Mouse (Mus musculus) cerebellum, adult 11-12 months (tissue): ENCODE measurements around the gene Rassf8.

Source experiments
- DNase-seq: peaks from one replicate; pipeline ENCODE4 v3.0.0; 2022

Rassf8 gene

DNA sequence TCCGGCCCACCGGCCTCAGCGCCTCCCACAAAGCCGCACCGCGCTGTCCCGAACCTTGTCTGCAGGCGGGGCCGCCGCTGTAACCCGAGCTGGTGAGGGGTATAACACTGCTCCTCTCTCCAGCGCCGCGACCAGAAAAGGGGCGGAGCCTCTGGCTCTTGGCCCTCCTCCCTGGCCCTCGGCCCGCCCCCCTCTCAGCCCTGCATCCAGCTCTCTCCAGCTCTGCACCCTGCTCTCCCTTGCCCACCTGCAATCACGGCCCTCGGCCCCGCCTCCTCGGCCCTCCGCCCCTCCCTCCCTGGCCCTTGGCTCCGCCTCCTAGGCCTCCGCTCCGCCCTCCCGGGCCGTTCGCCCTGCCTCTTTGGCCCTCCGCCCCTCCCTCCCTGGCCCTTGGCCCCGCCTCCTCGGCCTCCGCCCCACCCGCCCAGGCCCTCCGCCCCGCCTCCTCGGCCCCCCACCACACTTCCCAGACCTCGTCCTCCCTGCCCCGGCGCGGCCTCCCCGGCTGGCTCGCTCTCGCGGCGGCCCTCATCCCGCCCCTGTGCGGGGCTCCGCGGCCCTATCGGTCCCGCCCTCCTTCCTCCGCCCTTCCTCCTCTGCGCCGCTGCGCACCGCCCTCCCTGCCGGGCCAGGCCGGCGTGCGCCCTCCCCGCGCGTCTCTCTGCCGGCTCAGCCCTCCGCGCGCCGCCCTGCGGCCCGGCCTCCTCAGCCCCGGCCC lies at the start of gene Rassf8:
Rassf8 (plus strand) TSS at position 617 of the 718 bp plus-strand sequence.
- DNase-seq = peak; percentile 90

- no peak for DNase-seq
These were observed 45.5 kb upstream of the Rassf8 start for GRCm38 (mm10) chr6:145701021-145701540.

DNA sequence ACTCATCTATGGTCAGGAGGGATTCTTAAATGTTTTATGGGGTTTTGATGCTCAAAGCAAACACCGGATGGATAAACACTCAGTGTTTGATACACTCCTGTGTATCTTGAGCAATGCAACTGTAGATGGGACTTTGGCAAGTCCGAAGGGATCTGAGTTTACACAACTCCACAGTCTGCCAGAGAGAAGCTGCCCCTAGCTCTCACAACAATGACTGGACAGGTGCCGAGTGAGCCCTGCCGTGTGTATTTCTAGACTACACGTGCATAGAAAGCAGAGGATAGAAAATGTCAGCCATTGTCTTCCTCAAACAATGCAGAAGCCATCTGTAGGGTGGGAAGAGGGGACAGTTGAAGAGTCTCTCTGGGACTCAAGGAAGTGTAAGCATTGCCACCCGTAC lies 42.9 kb upstream of the Rassf8 start:
- no peak for DNase-seq

DNA sequence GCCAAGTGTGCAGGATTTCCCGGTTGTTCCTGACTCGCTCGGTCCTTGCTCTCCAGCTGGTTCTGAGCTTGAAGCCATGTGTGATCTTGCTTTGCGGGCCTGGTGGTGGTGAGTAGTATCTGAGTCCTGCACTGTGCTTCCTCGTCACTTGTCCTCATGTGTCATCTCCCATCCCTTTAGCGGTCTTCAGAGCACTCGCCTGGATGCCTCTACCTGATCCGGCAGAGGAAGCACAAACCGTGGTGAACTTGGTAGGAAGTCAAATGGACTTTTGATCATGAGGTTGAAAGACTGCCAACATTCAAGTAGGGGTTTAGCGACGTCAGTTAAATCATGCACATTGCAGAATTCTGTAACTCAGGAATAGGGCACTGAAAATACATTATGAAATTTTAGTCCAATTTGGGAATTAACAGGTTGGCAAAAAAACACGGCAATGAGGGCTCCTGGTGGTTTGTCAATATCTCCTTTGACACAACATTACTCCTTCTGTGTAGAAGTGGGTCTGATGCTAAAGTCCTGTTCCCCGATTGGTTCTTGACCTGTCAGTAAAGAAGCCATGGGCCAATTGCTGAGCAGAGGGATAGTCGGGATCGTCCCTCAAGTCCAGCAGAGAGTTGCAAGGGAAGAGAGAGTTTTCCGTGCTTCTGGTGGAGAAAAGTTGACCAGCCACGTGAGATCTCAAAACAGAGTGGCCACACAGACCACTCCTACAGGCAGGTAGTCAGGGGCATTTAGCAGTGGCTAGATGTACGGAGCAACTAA lies 36.4 kb upstream of the Rassf8 start:
- DNase-seq = no peak

DNA sequence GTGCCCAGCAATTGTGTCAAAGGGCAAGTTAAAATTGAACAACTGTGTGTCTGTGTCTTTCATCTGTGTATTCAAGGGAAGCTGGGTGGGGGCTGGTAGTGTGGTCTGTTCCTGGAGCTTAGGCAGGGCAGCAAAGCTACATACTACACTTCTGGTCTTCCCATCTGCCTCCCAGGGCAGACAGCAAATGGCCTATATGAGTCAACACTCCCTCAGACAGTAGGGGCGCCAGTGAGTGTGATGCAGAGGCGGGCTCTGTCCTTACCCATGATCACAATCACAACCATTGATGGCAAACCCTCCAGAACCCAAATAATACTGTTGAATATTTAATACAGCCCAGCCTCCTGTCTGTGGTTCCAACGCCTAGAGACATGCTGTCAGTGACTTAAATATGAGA lies 35.8 kb upstream of the Rassf8 start:
- no peak for DNase-seq

GRCm38 (mm10) chr6:145711320-145711719 lies 35.2 kb upstream of the Rassf8 start:
- no peak for DNase-seq

GRCm38 (mm10) chr6:145713241-145714114 lies 33.1 kb upstream of the Rassf8 start:
- DNase-seq = no peak

DNA sequence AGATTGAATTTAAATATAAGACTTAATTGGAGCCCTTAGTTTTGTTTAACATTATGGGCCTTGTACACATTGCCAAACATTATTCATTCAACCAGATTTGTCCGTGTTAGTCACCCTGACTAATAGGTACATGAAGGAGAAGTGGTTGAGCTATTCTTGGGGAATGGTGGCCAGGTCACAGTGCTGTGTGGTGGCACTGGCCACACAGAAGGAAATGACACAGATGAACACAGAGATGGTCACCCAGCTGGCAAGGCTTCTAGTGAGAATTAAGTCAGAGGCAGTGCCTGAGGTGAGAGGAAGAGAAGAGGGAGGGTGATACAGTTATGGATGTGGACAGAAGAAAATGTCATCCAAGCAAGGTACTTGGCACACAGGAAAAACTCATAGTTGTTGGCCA lies 32.4 kb upstream of the Rassf8 start:
- DNase-seq = no peak

- DNase-seq = no peak
These were observed 24.0 kb upstream of the Rassf8 start for GRCm38 (mm10) chr6:145722596-145722995.

DNA sequence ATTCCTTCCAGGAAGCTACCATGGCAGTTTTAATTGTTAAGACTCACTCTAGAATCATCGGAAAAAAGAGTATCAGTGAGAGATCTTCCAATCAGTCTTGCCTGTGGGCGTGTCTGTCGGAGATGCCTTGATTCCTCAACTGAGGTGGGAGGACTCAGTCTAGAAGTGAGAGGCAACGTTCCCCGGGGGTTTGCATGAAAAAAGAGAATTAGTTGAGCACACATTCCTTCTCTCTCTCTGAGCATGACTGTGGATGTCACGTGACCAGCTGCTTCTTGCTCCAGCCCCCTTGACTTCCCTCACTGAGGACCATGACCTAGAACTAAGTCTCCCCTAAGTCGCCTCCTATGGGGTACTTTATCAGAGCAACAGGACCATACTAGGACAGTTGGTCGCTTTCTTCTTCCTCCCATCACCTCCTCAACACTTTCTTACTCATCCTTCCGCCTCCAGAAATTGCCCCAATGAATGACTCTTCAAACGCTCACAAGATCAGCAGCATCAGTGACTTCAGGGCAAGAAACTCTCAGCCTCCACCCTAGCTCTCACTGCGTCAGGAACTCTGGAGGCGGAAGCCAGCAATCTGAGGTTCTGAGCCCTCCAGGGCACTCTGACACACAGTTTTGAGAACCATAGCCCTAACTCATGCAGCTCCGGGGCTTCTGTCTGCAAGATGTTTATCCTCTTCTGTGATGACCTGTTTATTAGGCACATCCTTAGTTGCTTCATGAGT lies 23.3 kb upstream of the Rassf8 start:
- DNase-seq = no peak

DNA sequence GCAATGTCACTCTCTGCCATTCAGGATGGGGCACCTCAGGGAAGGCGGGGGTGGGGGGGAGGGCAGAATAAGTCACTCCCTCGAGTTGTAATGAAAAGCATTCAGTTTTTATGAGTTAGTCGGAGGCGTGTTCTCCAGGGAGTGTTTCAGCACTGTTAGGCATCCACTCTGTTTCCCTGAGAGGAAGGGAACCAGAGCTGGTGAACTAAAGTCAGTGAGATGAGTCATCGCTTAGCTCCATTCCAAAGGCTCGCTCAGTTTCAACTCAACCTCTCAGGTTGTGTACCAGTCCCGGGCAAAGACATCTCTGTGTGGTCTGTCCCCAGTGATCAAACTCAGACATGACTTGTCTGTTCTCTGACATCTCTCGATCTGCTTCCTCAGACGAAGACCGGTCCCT lies 20.7 kb upstream of the Rassf8 start:
- DNase-seq = no peak

DNA sequence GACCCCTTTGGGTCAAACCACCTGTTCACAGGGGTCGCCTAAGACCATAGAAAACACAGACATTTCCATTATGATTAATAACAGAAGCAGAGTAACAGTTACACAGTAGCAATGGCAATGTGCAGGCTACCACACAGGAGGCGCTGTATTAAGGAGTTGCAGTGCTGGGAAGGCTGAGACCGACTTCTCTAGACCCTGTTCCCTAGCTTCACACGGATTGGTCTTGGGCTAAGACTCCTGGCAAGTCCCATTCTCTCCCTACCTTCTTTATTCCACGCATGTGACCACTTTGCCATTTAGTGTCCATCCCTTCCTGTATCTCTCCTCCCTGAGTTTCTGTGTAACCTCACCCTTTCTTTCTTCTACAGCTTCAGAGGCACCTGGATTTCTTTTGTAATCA lies 19.6 kb upstream of the Rassf8 start:
- no peak for DNase-seq

- DNase-seq = no peak
These were observed 13.7 kb upstream of the Rassf8 start for GRCm38 (mm10) chr6:145732868-145733267.

DNA sequence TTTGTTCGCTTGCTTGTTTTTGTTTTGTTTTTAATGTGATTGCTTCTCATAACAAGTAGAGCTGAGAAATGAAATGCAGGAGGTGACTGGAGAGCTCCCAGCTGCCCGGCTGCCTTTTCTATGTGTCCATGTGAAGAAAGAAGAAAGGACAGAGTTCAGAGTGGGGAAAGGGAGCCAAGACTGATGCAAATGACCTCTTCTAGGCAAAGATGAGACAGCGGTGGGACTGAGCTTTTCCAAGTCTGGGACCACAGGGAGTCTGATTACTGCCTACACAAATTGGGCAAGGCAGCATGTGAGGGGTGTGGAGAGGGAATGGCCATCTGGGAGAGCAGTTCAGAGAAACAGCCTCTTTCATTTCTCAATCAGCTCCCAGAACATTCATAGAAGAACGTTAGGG lies 13.3 kb upstream of the Rassf8 start:
- DNase-seq = no peak

GRCm38 (mm10) chr6:145733911-145734310 lies 12.6 kb upstream of the Rassf8 start:
- no peak for DNase-seq

DNA sequence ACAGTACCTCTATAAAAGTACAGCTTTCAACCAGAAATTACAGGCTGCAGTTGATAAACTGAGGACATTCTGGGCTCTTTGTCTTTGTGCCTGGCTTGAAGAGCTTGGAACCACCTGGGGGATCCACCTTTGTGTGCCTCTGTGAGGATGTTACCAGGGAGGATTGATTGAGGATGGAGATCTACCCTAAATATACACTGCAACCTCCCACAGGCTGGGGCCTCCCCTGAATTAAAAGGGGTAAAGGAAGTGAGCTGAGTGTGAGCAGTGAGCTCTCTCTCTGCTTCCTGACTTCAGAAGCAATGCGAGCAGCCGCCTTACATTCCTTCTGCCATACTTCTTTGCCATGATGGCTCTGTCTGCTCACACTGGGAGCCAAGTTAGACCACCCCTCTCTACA lies 10.4 kb upstream of the Rassf8 start:
- DNase-seq = no peak

- DNase-seq = no peak
These were observed 7.3 kb upstream of the Rassf8 start for GRCm38 (mm10) chr6:145739231-145739630.

DNA sequence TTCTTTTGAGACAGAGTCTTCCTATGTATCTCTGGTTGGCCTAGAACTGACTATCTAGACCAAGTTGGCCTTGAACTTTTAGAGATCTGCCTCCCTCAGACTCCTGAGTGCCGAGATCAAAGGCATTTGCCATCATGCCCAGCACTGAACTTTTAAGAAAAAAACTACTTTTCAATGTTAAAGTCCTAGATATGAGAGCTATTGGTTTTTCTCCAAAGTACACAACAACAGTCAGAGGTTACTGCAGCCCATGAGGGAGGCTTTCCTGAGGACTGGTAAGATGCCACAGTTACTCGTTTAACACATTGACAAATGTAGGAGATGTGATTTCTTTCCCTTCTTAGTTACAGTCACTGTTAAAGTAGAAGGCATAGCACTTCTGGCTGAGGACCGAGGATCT lies 6.5 kb upstream of the Rassf8 start:
- no peak for DNase-seq

GRCm38 (mm10) chr6:145745291-145745690 lies 1.3 kb upstream of the Rassf8 start:
- DNase-seq = no peak

DNA sequence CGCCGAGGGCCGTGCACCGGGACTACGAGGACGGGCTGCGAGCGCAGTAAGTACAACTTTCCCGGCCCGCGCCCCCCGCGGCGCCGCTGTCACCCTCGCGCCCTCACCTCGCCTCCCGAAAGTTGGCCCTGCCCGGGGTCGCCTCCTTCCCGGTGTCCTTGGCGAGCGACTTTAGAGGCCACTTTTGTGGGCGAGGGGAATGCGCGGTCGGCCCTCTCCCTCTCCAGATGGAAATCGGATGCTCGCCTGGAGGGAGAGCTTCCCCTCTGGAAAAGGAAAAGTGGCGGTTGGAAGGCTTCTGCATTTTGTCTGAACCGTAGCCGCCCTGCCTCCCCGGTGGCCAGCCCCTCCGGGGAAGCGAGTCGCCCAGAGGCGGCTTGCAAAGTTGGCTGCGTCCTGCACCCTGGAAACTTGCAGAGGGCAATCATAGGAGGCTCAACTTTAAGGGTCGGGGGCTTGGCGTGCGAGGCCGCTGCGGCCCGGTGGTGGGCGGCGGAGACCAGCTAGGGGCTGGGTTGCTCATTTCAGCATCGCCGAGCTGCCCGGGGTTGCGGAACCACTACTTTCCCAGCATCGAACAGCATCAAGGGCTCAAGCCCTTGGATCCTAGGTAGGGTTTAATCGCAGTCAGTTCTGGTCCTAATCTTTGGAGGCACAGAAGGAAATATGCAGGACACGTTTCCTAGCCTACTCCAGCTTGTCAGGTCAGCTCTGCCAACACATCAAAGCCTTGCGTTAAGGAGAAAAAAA lies 548 bp downstream of the Rassf8 start:
- no peak for DNase-seq
